Mouse (Mus musculus): ENCODE results near the gene Zxdc. TPM values are rescaled to one million over a fixed set of nuclear protein-coding genes. Genes with fewer than 3 reads are reported as not detected.

Zxdc gene
- total RNA-seq, 2 experiments from 2014 or later = 25.1 to 33.2 TPM

DNA sequence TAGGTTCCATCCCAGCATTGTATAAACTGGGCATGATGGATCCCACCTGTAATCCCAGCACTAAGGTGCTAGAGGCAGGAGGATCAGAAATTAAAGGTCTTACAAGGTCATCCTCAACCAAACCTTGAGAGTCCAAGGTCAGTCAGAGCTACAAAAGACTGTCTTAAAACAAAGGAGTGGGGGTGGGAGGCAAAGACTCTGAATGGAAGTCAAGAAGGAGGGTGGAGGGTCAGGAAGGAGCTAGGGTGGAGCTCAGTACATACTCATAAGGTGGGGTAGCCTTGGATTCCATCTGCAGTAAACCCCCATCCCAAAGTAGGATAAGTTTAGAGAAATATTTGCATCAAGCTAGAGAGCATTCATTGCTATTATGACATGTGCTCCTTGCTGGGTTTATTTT is 83.3 kb downstream of the Zxdc start:
- no peak for DNase-seq

Other genes starting within 250 kb of the Zxdc start
- not detected for gene Vmn1r51, start 246.9 kb upstream of the Zxdc start, total RNA-seq (2021)
- not detected for gene Vmn1r52, start 194.7 kb upstream of the Zxdc start, total RNA-seq (2021)
- gene V1ra8, start 166.7 kb upstream of the Zxdc start, total RNA-seq (2021) = not detected
- gene Vmn1r53, start 145.1 kb upstream of the Zxdc start, total RNA-seq (2021) = not detected
- not detected for gene Vmn1r54, start 123.2 kb upstream of the Zxdc start, total RNA-seq (2021)
- not detected for gene BC048671, start 68.3 kb upstream of the Zxdc start, total RNA-seq (2021)
- under 1 TPM in 1 of 2 experiments, not detected in 1; 0.17 TPM for gene Chst13, start 44.3 kb upstream of the Zxdc start, total RNA-seq (2021)
- under 1 TPM; 0.20 to 0.53 TPM for gene Uroc1, start 36.2 kb upstream of the Zxdc start, total RNA-seq (2021)
- 1 to 10 TPM in 1 of 2 experiments, under 1 TPM in 1; 0.46 to 1.2 TPM for gene Cfap100, start 59.3 kb downstream of the Zxdc start, total RNA-seq (2021)
- 10 to 100 TPM; 31.8 to 35.7 TPM for gene Klf15, start 93.1 kb downstream of the Zxdc start, total RNA-seq (2021)
- gene Aldh1l1, start 116.9 kb downstream of the Zxdc start, total RNA-seq (2021) = 100 to 1,000 TPM; 136 to 172 TPM
- 10 to 100 TPM; 25.5 to 70.3 TPM for gene Slc41a3, start 235.2 kb downstream of the Zxdc start, total RNA-seq (2021)

Measured in adrenal gland, postnatal 36 days (tissue).